Mouse (Mus musculus) myocyte (in vitro differentiated cells): ENCODE data around the gene Gm4924.

Experiments used
- E2F4 ChIP-seq: IDR thresholded peaks from one replicate; pipeline ENCODE4 v1.6.1; 2011; ENCODE audit warnings: mild to moderate bottlenecking, control low read depth, moderate library complexity; ENCODE audit not compliant: insufficient read depth
- MAX ChIP-seq: IDR thresholded peaks from one replicate; pipeline ENCODE4 v1.6.1; 2011; ENCODE audit warnings: low read depth, mild to moderate bottlenecking, control low read depth
- MYOG ChIP-seq, 3 experiments: IDR thresholded peaks; one replicate each; pipeline ENCODE4 v1.6.1; 2011; ENCODE audit warnings: control low read depth in 2 of 3, low read depth in 2 of 3, mild to moderate bottlenecking in 2 of 3; ENCODE audit not compliant: insufficient read length in 2 of 3, control insufficient read depth in 1 of 3, insufficient read depth in 1 of 3
- POLR2A ChIP-seq: IDR thresholded peaks from one replicate; pipeline ENCODE4 v1.6.1; 2011; ENCODE audit warnings: low read depth, mild to moderate bottlenecking, control low read depth, moderate library complexity; ENCODE audit not compliant: insufficient read length
- POLR2AphosphoS2 ChIP-seq: IDR thresholded peaks from one replicate; pipeline ENCODE4 v1.6.1; 2011; ENCODE audit warnings: low read depth, control low read depth; ENCODE audit not compliant: insufficient read length
- SRF ChIP-seq: IDR thresholded peaks from one replicate; pipeline ENCODE4 v1.6.1; 2011; ENCODE audit warnings: low read depth; ENCODE audit not compliant: control insufficient read depth, insufficient read length
- USF1 ChIP-seq: IDR thresholded peaks from one replicate; pipeline ENCODE4 v1.6.1; 2011; ENCODE audit warnings: low read depth, mild to moderate bottlenecking, control low read depth, moderate library complexity

- peak; percentile 72 for TF ChIP-seq POLR2A
- peak; percentile 19 for TF ChIP-seq MAX
- peak; percentile 87 for TF ChIP-seq USF1
- no peak for TF ChIP-seq E2F4
- no peak for TF ChIP-seq MYOG (IDR thresholded peaks at IDR 0.05; ENCODE audit: control insufficient read depth in 1 of 3, insufficient read depth in 1 of 3, insufficient read length in 2 of 3, low read depth in 2 of 3)
- no peak for TF ChIP-seq SRF
- peak; percentile 71 for TF ChIP-seq POLR2AphosphoS2
These were observed at the start of gene Gm4924 for GRCm38 (mm10) chr10:82354083-82355010.
